Mouse (Mus musculus): ENCODE measurements at regions not wholly inside any gene's neighbourhood (a gene's known extent, or its start where the extent isn't known, plus 50 kb on each side); places are given as distances from the start of the nearest gene placed in this dataset.
A peak's percentile ranks its signal among the peaks of the same experiment; 100 is the strongest.
"Not testable (repeated sequence)": the region's sequence is repeated elsewhere in the genome, so short reads cannot be mapped to it uniquely, and the experiment has no call there.

- DNase-seq, result not testable (repeated sequence)
Measured at GRCm38 (mm10) chr10:22556401-22556800, 88.4 kb upstream of the Slc2a12 start.

- not testable (repeated sequence) for DNase-seq
Measured at GRCm38 (mm10) chr10:22569250-22570010, 75.4 kb upstream of the Slc2a12 start.

GRCm38 (mm10) chr10:22574048-22574447 lies 70.8 kb upstream of the Slc2a12 start:
- DNase-seq, result not testable (repeated sequence)

GRCm38 (mm10) chr10:22579426-22579825 lies 65.4 kb upstream of the Slc2a12 start:
- DNase-seq, result peak; percentile 37

- DNase-seq, result not testable (repeated sequence)
Measured at GRCm38 (mm10) chr10:22581300-22581699, 63.5 kb upstream of the Slc2a12 start.

- DNase-seq, result not testable (repeated sequence)
Measured at GRCm38 (mm10) chr10:22583306-22583705, 61.5 kb upstream of the Slc2a12 start.

- not testable (repeated sequence) for DNase-seq
Measured at GRCm38 (mm10) chr10:22588587-22588986, 56.2 kb upstream of the Slc2a12 start.

GRCm38 (mm10) chr10:22591664-22592063 lies 53.1 kb upstream of the Slc2a12 start:
- not testable (repeated sequence) for DNase-seq

- DNase-seq, result not testable (repeated sequence)
Measured at GRCm38 (mm10) chr10:22592189-22592603, 52.6 kb upstream of the Slc2a12 start.

- DNase-seq, result not testable (repeated sequence)
Measured at GRCm38 (mm10) chr10:22592752-22593151, 52.1 kb upstream of the Slc2a12 start.

Measured in adrenal gland, postnatal 25 days (tissue).